Mouse (Mus musculus): Measurements from ENCODE around the gene 2010111I01Rik. TPM values are rescaled to one million over a fixed set of nuclear protein-coding genes. Genes with fewer than 3 reads are reported as not detected.

Gene 2010111I01Rik
- polyA plus RNA-seq, 1 experiment: 144 TPM

DNA sequence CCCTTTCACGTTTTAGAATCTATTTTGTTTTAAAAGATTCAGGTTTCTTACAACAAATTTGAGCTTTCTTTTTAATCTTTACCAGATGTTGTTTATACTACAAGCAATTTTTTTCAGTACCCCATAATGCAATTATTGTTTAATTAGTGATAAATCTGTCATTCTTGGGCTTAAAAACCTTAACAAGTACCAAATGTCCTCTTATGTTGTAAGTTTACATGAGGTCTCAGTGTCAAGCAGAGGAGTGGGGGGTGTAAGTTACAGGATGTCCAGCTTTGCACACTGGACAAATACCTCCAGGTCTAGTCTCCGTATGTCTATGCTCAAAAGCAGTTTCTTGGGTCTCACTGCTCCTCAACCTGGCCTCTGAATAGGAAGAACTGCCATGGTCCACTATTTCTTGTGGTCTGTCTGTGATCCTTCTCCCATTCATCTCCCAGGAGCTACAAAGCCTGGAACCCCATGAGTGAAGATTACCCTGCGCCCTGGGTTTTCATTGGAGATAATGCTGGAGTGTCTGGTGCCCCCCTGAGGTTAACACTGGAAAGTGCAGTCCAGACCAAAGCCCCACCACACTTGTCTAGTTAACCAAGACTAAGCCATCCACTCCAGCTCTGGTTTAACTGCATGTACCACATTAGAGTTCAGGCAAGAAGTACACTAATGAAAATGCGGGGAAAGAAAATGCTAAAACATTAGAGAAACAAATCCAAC lies 370.9 kb downstream of the 2010111I01Rik start:
- no peak overlapping the region for H3K4me2 ChIP-seq (ENCODE audit: low read depth)
- no peaks in the 10 kb centered on the region for H3K79me2 ChIP-seq (ENCODE audit: control insufficient read depth, insufficient read depth)
- no peak overlapping the region for H3K4me3 ChIP-seq
- no peak overlapping the region for H3ac ChIP-seq (ENCODE audit: control insufficient read depth, insufficient read length)
- no peaks in the 10 kb centered on the region for H3K36me3 ChIP-seq (ENCODE audit: control insufficient read depth, insufficient read depth)
- no peak for TF ChIP-seq TCF3 (IDR thresholded peaks at IDR 0.05; ENCODE audit: insufficient read length, low read depth)
- TF ChIP-seq CEBPB (IDR thresholded peaks at IDR 0.05; ENCODE audit: insufficient read depth, poor library complexity, severe bottlenecking): no peak
- no peak for TF ChIP-seq MAX (IDR thresholded peaks at IDR 0.05; ENCODE audit: low read depth)
- TF ChIP-seq POLR2A (IDR thresholded peaks at IDR 0.05; ENCODE audit: insufficient read length, low read depth): no peak
- TF ChIP-seq REST (IDR thresholded peaks at IDR 0.05; ENCODE audit: insufficient read depth, insufficient read length): no peak
- TF ChIP-seq USF1 (IDR thresholded peaks at IDR 0.05; ENCODE audit: low read depth): no peak
- no peak for TF ChIP-seq SRF (IDR thresholded peaks at IDR 0.05; ENCODE audit: control insufficient read depth, insufficient read length, low read depth)
- TF ChIP-seq POLR2AphosphoS2 (IDR thresholded peaks at IDR 0.05; ENCODE audit: insufficient read length, low read depth): no peak
- TF ChIP-seq TCF12 (IDR thresholded peaks at IDR 0.05; ENCODE audit: insufficient read depth, poor library complexity, severe bottlenecking): no peak
- TF ChIP-seq E2F4 (IDR thresholded peaks at IDR 0.05; ENCODE audit: insufficient read depth): no peak
- TF ChIP-seq MYOD1 (IDR thresholded peaks at IDR 0.05; ENCODE audit: control insufficient read depth in 1 of 3, insufficient read length in 2 of 3, low read depth in 2 of 3): no peak
- no peak for TF ChIP-seq MYOG (IDR thresholded peaks at IDR 0.05; ENCODE audit: control insufficient read depth in 1 of 3, insufficient read depth in 1 of 3, insufficient read length in 2 of 3, low read depth in 2 of 3)
- no peaks in the 10 kb centered on the region for H3K27me3 ChIP-seq (ENCODE audit: control insufficient read depth, insufficient read depth, insufficient read length)

DNA sequence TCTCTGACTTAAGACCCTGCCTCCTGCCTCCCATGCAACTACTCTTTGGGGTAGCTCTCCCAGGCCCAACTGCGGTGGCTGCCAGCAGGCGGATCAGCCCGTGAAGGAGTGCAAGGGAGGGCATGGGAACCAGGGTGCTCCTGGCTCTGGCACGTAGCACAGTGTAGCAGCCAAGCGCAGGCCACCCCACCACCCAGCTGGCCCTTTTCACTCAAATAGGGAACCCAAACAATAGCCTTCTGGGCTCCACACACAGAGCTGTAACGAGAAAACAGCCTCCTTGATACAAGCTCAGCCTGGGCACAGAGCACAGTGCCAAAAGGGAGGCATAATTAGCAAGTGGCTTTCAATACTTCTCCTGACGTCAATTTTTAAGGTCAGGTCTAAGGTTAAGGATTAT lies 371.6 kb downstream of the 2010111I01Rik start:
- TF ChIP-seq USF1 (IDR thresholded peaks at IDR 0.05; ENCODE audit: low read depth): no peak
- TF ChIP-seq POLR2A (IDR thresholded peaks at IDR 0.05; ENCODE audit: insufficient read length, low read depth): no peak
- TF ChIP-seq E2F4 (IDR thresholded peaks at IDR 0.05; ENCODE audit: insufficient read depth): no peak
- no peak for TF ChIP-seq REST (IDR thresholded peaks at IDR 0.05; ENCODE audit: insufficient read depth, insufficient read length)
- no peak for TF ChIP-seq CEBPB (IDR thresholded peaks at IDR 0.05; ENCODE audit: insufficient read depth, poor library complexity, severe bottlenecking)
- no peak for TF ChIP-seq MYOG (IDR thresholded peaks at IDR 0.05; ENCODE audit: control insufficient read depth in 1 of 3, insufficient read depth in 1 of 3, insufficient read length in 2 of 3, low read depth in 2 of 3)
- TF ChIP-seq MAX (IDR thresholded peaks at IDR 0.05; ENCODE audit: low read depth): no peak
- TF ChIP-seq POLR2AphosphoS2 (IDR thresholded peaks at IDR 0.05; ENCODE audit: insufficient read length, low read depth): no peak
- TF ChIP-seq TCF12 (IDR thresholded peaks at IDR 0.05; ENCODE audit: insufficient read depth, poor library complexity, severe bottlenecking): no peak
- TF ChIP-seq TCF3 (IDR thresholded peaks at IDR 0.05; ENCODE audit: insufficient read length, low read depth): no peak
- H3K27me3 ChIP-seq (ENCODE audit: control insufficient read depth, insufficient read depth, insufficient read length): no peaks in the 10 kb centered on the region

DNA sequence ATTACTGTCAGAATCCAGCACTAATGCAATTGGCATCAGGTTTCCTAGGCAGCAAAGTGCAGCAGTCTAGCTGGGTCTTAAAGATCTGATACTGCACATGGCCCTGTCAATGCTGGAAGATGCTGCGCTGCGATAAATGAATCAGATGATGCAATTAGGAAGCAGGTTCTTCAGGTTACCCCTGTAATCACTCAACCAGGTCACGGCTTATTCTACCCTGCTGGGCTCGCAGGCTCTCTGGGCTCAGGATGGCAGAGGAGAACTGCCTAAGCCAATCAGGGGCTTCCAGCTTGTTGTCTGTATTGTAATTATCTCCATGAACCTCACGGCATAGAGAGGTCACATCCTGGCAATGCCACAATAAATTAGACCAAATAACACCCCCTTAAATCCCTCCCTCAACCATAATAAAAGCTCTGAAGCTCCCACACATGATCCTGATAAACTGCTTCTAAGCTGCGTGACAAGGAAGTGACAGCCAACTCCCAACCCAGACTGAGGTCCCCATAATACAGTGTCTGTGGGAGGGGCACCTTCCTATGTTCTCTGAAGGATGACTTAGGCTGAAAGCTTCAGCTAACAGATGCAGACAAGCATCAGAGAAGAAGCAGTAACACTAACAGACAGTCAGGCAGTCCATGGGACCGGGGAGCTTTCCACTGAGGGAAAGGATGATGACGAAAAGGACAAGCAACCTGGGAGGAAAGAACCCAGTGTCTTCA lies 372.7 kb downstream of the 2010111I01Rik start:
- no peak overlapping the region for H3ac ChIP-seq (ENCODE audit: control insufficient read depth, insufficient read length)
- no peak overlapping the region for H3K4me3 ChIP-seq
- no peaks in the 10 kb centered on the region for H3K27me3 ChIP-seq (ENCODE audit: control insufficient read depth, insufficient read depth, insufficient read length)
- TF ChIP-seq POLR2A (IDR thresholded peaks at IDR 0.05; ENCODE audit: insufficient read length, low read depth): no peak
- TF ChIP-seq REST (IDR thresholded peaks at IDR 0.05; ENCODE audit: insufficient read depth, insufficient read length): no peak
- TF ChIP-seq MYOD1 (IDR thresholded peaks at IDR 0.05; ENCODE audit: control insufficient read depth in 1 of 3, insufficient read length in 2 of 3, low read depth in 2 of 3): no peak
- no peak for TF ChIP-seq MYOG (IDR thresholded peaks at IDR 0.05; ENCODE audit: control insufficient read depth in 1 of 3, insufficient read depth in 1 of 3, insufficient read length in 2 of 3, low read depth in 2 of 3)
- no peak for TF ChIP-seq SRF (IDR thresholded peaks at IDR 0.05; ENCODE audit: control insufficient read depth, insufficient read length, low read depth)
- H3K79me2 ChIP-seq (ENCODE audit: control insufficient read depth, insufficient read depth): no peaks in the 10 kb centered on the region
- H3K4me2 ChIP-seq (ENCODE audit: low read depth): no peak overlapping the region
- no peaks in the 10 kb centered on the region for H3K36me3 ChIP-seq (ENCODE audit: control insufficient read depth, insufficient read depth)

More for the DNA sequence above, 371.6 kb downstream of the 2010111I01Rik start:
- H3K4me3 ChIP-seq: no peak overlapping the region
- H3K4me2 ChIP-seq (ENCODE audit: low read depth): no peak overlapping the region
- H3K36me3 ChIP-seq (ENCODE audit: control insufficient read depth, insufficient read depth): no peaks in the 10 kb centered on the region
- H3K79me2 ChIP-seq (ENCODE audit: control insufficient read depth, insufficient read depth): no peaks in the 10 kb centered on the region
- no peak overlapping the region for H3ac ChIP-seq (ENCODE audit: control insufficient read depth, insufficient read length)

DNA sequence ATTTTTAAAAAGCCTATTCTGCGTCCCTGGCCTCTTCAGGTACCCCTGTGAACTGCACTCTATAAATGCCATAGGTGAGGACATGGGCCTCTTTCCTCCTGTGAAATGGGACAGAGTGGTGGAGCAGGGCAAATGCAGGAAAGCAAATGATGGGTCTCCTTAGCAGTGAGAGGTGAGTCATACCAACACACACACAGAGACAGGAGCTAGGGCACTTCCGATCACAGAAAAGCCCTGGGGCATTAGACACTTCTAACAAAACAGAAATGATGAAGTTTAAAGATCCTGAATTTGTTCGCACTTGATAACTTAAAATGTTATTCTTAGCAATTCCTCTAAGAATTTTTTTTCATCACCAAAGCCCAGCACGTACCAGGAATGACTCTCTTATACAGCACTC lies 375.3 kb downstream of the 2010111I01Rik start:
- Histone ChIP-seq H3K4me2 (ENCODE audit: low read depth) (no peak overlapping the region), H3K27me3 (ENCODE audit: control insufficient read depth, insufficient read depth, insufficient read length) (no peaks in the 10 kb centered on the region), H3ac (ENCODE audit: control insufficient read depth, insufficient read length) (no peak overlapping the region), H3K4me3 (no peak overlapping the region), H3K79me2 (ENCODE audit: control insufficient read depth, insufficient read depth) (no peaks in the 10 kb centered on the region), H3K36me3 (ENCODE audit: control insufficient read depth, insufficient read depth) (no peaks in the 10 kb centered on the region)
- no peak for TF ChIP-seq CEBPB (IDR thresholded peaks at IDR 0.05; ENCODE audit: insufficient read depth, poor library complexity, severe bottlenecking)
- TF ChIP-seq POLR2AphosphoS2 (IDR thresholded peaks at IDR 0.05; ENCODE audit: insufficient read length, low read depth): no peak
- no peak for TF ChIP-seq E2F4 (IDR thresholded peaks at IDR 0.05; ENCODE audit: insufficient read depth)
- no peak for TF ChIP-seq TCF3 (IDR thresholded peaks at IDR 0.05; ENCODE audit: insufficient read length, low read depth)
- no peak for TF ChIP-seq REST (IDR thresholded peaks at IDR 0.05; ENCODE audit: insufficient read depth, insufficient read length)
- no peak for TF ChIP-seq SRF (IDR thresholded peaks at IDR 0.05; ENCODE audit: control insufficient read depth, insufficient read length, low read depth)
- TF ChIP-seq MAX (IDR thresholded peaks at IDR 0.05; ENCODE audit: low read depth): no peak
- TF ChIP-seq MYOG (IDR thresholded peaks at IDR 0.05; ENCODE audit: control insufficient read depth in 1 of 3, insufficient read depth in 1 of 3, insufficient read length in 2 of 3, low read depth in 2 of 3): no peak
- TF ChIP-seq MYOD1 (IDR thresholded peaks at IDR 0.05; ENCODE audit: control insufficient read depth in 1 of 3, insufficient read length in 2 of 3, low read depth in 2 of 3): no peak
